Mouse (Mus musculus) liver, postnatal 0 days (tissue): ENCODE measurements around the gene Lats2. TPM values are rescaled to one million over a fixed set of nuclear protein-coding genes. Genes with fewer than 3 reads are reported as not detected.
A peak's percentile ranks its signal among the peaks of the same experiment; 100 is the strongest.
"Not testable (repeated sequence)": the region's sequence is repeated elsewhere in the genome, so short reads cannot be mapped to it uniquely, and the experiment has no call there.

Experiments
- ATAC-seq: fragments of 200-750 bp; cut with Nextera tagmentation; 2 replicates; pipeline ENCODE4 v1.8.0; 2017; ENCODE audit warnings: mild to moderate bottlenecking, moderate library complexity
- DNase-seq: peaks from one replicate; pipeline ENCODE4 v3.0.0-alpha.2; 2016
- H3K27ac ChIP-seq: fragments of 300-500 bp; sonication (generic); 2 replicates; pipeline ENCODE4 v1.5.1; 2014; ENCODE audit warnings: antibody characterized with exemption, moderate library complexity, mild to moderate bottlenecking, low read depth
- H3K27me3 ChIP-seq: fragments of 300-500 bp; sonication (generic); 2 replicates; pipeline ENCODE4 v1.6.1; 2014; ENCODE audit warnings: low read length, control low read depth, mixed read lengths; ENCODE audit not compliant: insufficient read depth
- H3K36me3 ChIP-seq: fragments of 300-500 bp; sonication (generic); replicated peaks from 2 replicates; pipeline ENCODE4 v1.6.1; 2014; ENCODE audit warnings: mild to moderate bottlenecking, control low read depth, low read length, moderate library complexity, mixed read lengths; ENCODE audit not compliant: insufficient read depth
- H3K4me1 ChIP-seq: fragments of 300-500 bp; sonication (generic); 2 replicates; pipeline ENCODE4 v1.6.1; 2014; ENCODE audit warnings: antibody characterized with exemption, mild to moderate bottlenecking, control low read depth; ENCODE audit not compliant: insufficient read depth
- H3K4me2 ChIP-seq: fragments of 300-500 bp; sonication (generic); 2 replicates; pipeline ENCODE4 v1.6.1; 2014; ENCODE audit warnings: low read depth, mild to moderate bottlenecking, low read length, moderate library complexity, mixed read lengths
- H3K4me3 ChIP-seq: fragments of 300-500 bp; sonication (generic); 2 replicates; pipeline ENCODE4 v1.5.1; 2014; ENCODE audit warnings: low read depth, low read length
- H3K9ac ChIP-seq: fragments of 300-500 bp; sonication (generic); replicated peaks from 2 replicates; pipeline ENCODE4 v1.6.1; 2014; ENCODE audit warnings: mild to moderate bottlenecking, moderate library complexity
- H3K9me3 ChIP-seq: fragments of 300-500 bp; sonication (generic); 2 replicates; pipeline ENCODE4 v1.6.1; 2016; ENCODE audit warnings: mild to moderate bottlenecking, control low read depth, low read length, mixed read lengths
- CTCF ChIP-seq: sonication (generic); IDR thresholded peaks from 2 replicates; pipeline ENCODE4 v1.5.1; 2016; ENCODE audit warnings: antibody characterized with exemption, low read depth
- EP300 ChIP-seq: IDR thresholded peaks from 2 replicates; pipeline ENCODE4 v1.6.1; 2016; ENCODE audit warnings: antibody characterized with exemption, low read depth, mild to moderate bottlenecking
- WGBS: fragments of 180-500 bp; shearing (Covaris S2); extraction: QIAGEN DNeasy Blood & Tissue Kit; methylation state at CpG from one replicate; pipeline ENCODE4 v1.1.7; 2014; ENCODE audit not compliant: insufficient replicate concordance; 5-methylcytosine and 5-hydroxymethylcytosine counted together
- polyA plus RNA-seq: library from polyadenylated mRNA; unstranded; fragments of >200 nt; fragmentation: Nextera tagmentation; extraction: Ambion mirVana; gene quantifications from 2 replicates; pipeline ENCODE4 v1.2.1, GENCODE M21; 2015

Lats2 gene
- polyA plus RNA-seq, 1 experiment from 2014 or later, result 4.9 TPM

GRCm38 (mm10) chr14:57694246-57694645, 63.9 kb downstream of the Lats2 start:
- no peak overlapping the region for H3K9ac ChIP-seq
- peaks cover 69% of the 10 kb centered on the region for H3K36me3 ChIP-seq
- H3K27ac ChIP-seq, result no peak overlapping the region
- H3K4me1 ChIP-seq, result peaks cover 8% of the 10 kb centered on the region
- no peaks in the 10 kb centered on the region for H3K9me3 ChIP-seq
- WGBS, result 89% methylated on average over 16 of the region's 16 CpGs
- no peak for DNase-seq
- no peak overlapping the region for H3K4me2 ChIP-seq
- no peak overlapping the region for H3K4me3 ChIP-seq
- ATAC-seq, result no peak
- no peak for TF ChIP-seq EP300
- TF ChIP-seq CTCF, result no peak
- no peaks in the 10 kb centered on the region for H3K27me3 ChIP-seq

DNA sequence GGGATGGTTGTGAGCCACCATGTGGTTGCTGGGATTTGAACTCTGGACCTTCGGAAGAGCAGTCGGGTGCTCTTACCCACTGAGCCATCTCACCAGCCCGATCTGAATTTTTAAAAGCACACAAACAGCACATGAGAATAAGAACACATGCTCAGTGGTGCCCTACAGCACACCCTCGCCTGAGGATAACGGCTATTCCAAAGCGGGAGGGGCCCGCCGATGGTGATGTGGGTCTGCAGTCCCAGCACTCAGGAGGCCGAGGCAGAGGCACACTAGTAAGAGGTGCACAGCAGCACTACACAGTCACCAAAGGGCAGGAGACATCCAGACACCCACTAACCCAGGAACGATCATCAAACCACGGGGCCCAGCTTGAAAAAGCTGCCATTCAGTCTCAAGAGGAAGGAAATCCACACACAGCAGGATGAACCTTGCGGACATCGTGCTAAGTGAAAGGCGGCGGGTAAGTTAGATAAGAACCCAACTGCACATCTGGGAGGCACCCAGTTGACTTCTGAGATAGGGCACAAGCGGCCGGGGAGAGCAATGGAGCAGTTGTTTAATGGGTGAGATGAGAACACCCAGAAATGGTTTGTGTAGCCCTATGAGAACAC, 65.6 kb downstream of the Lats2 start:
- Histone ChIP-seq H3K4me2 (peak overlapping the region; percentile 59), H3K4me3 (no peak overlapping the region), H3K27me3 (no peaks in the 10 kb centered on the region), H3K36me3 (peaks cover 64% of the 10 kb centered on the region), H3K9ac (no peak overlapping the region), H3K9me3 (no peaks in the 10 kb centered on the region), H3K4me1 (peaks cover 8% of the 10 kb centered on the region), H3K27ac (peak overlapping the region; percentile 78)
- DNase-seq, result peak; percentile 40
- TF ChIP-seq CTCF (no peak), EP300 (peak; percentile 88)
- ATAC-seq, result peak; percentile 95
- WGBS, result 40% methylated on average over 17 of the region's 17 CpGs

DNA sequence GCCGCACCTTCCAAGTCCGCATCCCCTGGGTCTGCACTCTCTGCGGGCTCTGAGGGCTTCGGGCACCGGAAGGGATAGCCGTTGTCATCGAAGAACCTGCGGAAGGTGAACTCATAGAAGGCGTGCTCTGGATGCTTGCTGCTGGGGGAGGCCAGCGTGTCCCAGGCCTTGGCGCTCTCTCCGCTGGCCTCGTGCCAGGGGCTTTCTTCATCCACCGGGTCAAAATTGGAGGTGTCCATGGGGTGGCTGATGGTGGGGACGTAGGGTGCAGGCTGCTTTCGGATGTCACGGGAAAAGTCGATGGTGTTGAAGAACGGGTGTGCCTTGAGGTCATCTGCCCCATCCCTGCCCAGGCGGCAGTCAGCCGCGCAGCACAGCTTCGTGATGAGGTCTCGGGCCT, 66.9 kb downstream of the Lats2 start:
- Histone ChIP-seq H3K27ac (no peak overlapping the region), H3K27me3 (no peaks in the 10 kb centered on the region), H3K36me3 (peaks cover 55% of the 10 kb centered on the region)

DNA sequence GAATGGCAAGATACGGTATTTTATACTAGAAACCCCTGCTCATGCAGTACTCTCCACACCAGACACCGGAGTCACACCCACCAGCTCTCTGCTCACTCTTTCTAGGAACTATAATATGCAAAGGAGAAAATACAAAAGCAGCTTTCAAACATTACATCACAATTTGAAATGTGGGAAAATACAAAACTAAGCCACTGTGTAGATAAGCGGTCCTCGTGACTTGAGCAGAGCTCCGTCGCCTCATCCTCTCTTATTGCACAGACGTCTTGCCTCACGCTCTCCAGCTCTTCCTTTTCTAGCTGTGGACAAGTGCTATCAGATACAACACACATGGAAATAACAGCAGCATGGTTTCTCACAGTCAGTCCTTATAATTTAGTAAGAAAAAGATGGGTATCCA, 67.5 kb downstream of the Lats2 start:
- no peak overlapping the region for H3K4me2 ChIP-seq
- H3K36me3 ChIP-seq, result peaks cover 50% of the 10 kb centered on the region
- H3K9me3 ChIP-seq, result no peaks in the 10 kb centered on the region
- H3K27me3 ChIP-seq, result no peaks in the 10 kb centered on the region
- H3K9ac ChIP-seq, result no peak overlapping the region
- TF ChIP-seq CTCF, result no peak
- TF ChIP-seq EP300, result no peak
- DNase-seq (no peak), ATAC-seq (no peak)
- WGBS, result 72% methylated on average over 8 of the region's 8 CpGs
- H3K4me3 ChIP-seq, result no peak overlapping the region
- H3K27ac ChIP-seq, result no peak overlapping the region
- H3K4me1 ChIP-seq, result peaks cover 8% of the 10 kb centered on the region

More for the DNA sequence above, 66.9 kb downstream of the Lats2 start:
- no peak overlapping the region for H3K4me2 ChIP-seq
- H3K9me3 ChIP-seq, result no peaks in the 10 kb centered on the region
- peaks cover 8% of the 10 kb centered on the region for H3K4me1 ChIP-seq
- no peak overlapping the region for H3K9ac ChIP-seq
- 96% methylated on average over 24 of the region's 24 CpGs for WGBS
- H3K4me3 ChIP-seq, result no peak overlapping the region
- DNase-seq (no peak), ATAC-seq (no peak)
- TF ChIP-seq CTCF, result no peak
- no peak for TF ChIP-seq EP300

GRCm38 (mm10) chr14:57688066-57688465, 70.1 kb downstream of the Lats2 start:
- H3K36me3 ChIP-seq, result peaks cover 28% of the 10 kb centered on the region
- H3K9ac ChIP-seq, H3K4me1 ChIP-seq, DNase-seq, H3K27me3 ChIP-seq, H3K27ac ChIP-seq, ATAC-seq, H3K4me2 ChIP-seq, H3K9me3 ChIP-seq, H3K4me3 ChIP-seq: not testable (repeated sequence)
- WGBS, result 90% methylated on average over 7 of the region's 7 CpGs

GRCm38 (mm10) chr14:57687441-57687840, 70.7 kb downstream of the Lats2 start:
- H3K4me2 ChIP-seq, result no peak overlapping the region
- no peak overlapping the region for H3K9ac ChIP-seq
- no peaks in the 10 kb centered on the region for H3K27me3 ChIP-seq
- 80% methylated on average over 5 of the region's 5 CpGs for WGBS
- DNase-seq (no peak), ATAC-seq (no peak)
- H3K9me3 ChIP-seq, result no peaks in the 10 kb centered on the region
- H3K4me3 ChIP-seq, result no peak overlapping the region
- no peak for TF ChIP-seq CTCF
- TF ChIP-seq EP300, result no peak
- no peak overlapping the region for H3K27ac ChIP-seq
- peaks cover 6% of the 10 kb centered on the region for H3K4me1 ChIP-seq
- peaks cover 23% of the 10 kb centered on the region for H3K36me3 ChIP-seq
